Mouse (Mus musculus) lung, embryonic 14.5 days (tissue): ENCODE results near the gene Ppia. TPM values are rescaled to one million over a fixed set of nuclear protein-coding genes. Genes with fewer than 3 reads are reported as not detected.

ENCODE experiments used
- ATAC-seq: fragments of 200-750 bp; cut with Nextera tagmentation; 2 replicates; pipeline ENCODE4 v1.8.0; 2017; ENCODE audit warnings: mild to moderate bottlenecking, moderate TSS enrichment, moderate library complexity; ENCODE audit not compliant: insufficient read depth
- DNase-seq: peaks from one replicate; pipeline ENCODE4 v3.0.0-alpha.2; 2015
- H3K27ac ChIP-seq: fragments of 300-500 bp; sonication (generic); 2 replicates; pipeline ENCODE4 v1.5.1; 2014; ENCODE audit warnings: low read depth, mild to moderate bottlenecking, moderate library complexity
- H3K27me3 ChIP-seq: fragments of 300-500 bp; sonication (generic); 2 replicates; pipeline ENCODE4 v1.6.1; 2014; ENCODE audit warnings: low read length, control low read depth; ENCODE audit not compliant: insufficient read depth
- H3K36me3 ChIP-seq: fragments of 300-500 bp; sonication (generic); 2 replicates; pipeline ENCODE4 v1.6.1; 2014; ENCODE audit warnings: control low read depth; ENCODE audit not compliant: insufficient read depth
- H3K4me1 ChIP-seq: fragments of 300-500 bp; sonication (generic); 2 replicates; pipeline ENCODE4 v1.6.1; 2014; ENCODE audit warnings: antibody characterized with exemption, control low read depth; ENCODE audit not compliant: insufficient read depth
- H3K4me2 ChIP-seq: fragments of 300-500 bp; sonication (generic); 2 replicates; pipeline ENCODE4 v1.6.1; 2014; ENCODE audit warnings: mild to moderate bottlenecking
- H3K4me3 ChIP-seq: fragments of 300-500 bp; sonication (generic); 2 replicates; pipeline ENCODE4 v1.5.1; 2014; ENCODE audit warnings: low read depth, low read length
- H3K9ac ChIP-seq: fragments of 300-500 bp; sonication (generic); 2 replicates; pipeline ENCODE4 v1.6.1; 2014
- H3K9me3 ChIP-seq: fragments of 300-500 bp; sonication (generic); 2 replicates; pipeline ENCODE4 v1.6.1; 2016; ENCODE audit warnings: low read depth, low read length, control low read depth
- CTCF ChIP-seq: IDR thresholded peaks from 2 replicates; pipeline ENCODE4 v1.5.1; 2016; ENCODE audit warnings: antibody characterized with exemption, low read depth
- WGBS: fragments of 180-500 bp; shearing (Covaris S2); extraction: QIAGEN DNeasy Blood & Tissue Kit; methylation state at CpG from one replicate; pipeline ENCODE4 v1.1.7; 2014; 5-methylcytosine and 5-hydroxymethylcytosine counted together
- polyA plus RNA-seq: library from polyadenylated mRNA; unstranded; fragments of >200 nt; fragmentation: Nextera tagmentation; extraction: Ambion mirVana; gene quantifications from 2 replicates; pipeline ENCODE4 v1.2.1, GENCODE M21; 2014

Ppia gene
- polyA plus RNA-seq, 1 experiment from 2014 or later: 6,177 TPM

GRCm38 (mm10) chr11:6380916-6381315, 34.3 kb upstream of the Ppia start:
- WGBS: 75% methylated on average over 6 of the region's 6 CpGs
- DNase-seq: no peak
- TF ChIP-seq CTCF: no peak
- no peak overlapping the region for H3K9ac ChIP-seq
- H3K4me2 ChIP-seq: no peak overlapping the region
- H3K4me3 ChIP-seq: no peak overlapping the region
- H3K9me3 ChIP-seq: no peaks in the 10 kb centered on the region
- H3K4me1 ChIP-seq: no peaks in the 10 kb centered on the region
- no peak overlapping the region for H3K27ac ChIP-seq
- no peaks in the 10 kb centered on the region for H3K27me3 ChIP-seq
- ATAC-seq: no peak
- H3K36me3 ChIP-seq: no peaks in the 10 kb centered on the region

DNA sequence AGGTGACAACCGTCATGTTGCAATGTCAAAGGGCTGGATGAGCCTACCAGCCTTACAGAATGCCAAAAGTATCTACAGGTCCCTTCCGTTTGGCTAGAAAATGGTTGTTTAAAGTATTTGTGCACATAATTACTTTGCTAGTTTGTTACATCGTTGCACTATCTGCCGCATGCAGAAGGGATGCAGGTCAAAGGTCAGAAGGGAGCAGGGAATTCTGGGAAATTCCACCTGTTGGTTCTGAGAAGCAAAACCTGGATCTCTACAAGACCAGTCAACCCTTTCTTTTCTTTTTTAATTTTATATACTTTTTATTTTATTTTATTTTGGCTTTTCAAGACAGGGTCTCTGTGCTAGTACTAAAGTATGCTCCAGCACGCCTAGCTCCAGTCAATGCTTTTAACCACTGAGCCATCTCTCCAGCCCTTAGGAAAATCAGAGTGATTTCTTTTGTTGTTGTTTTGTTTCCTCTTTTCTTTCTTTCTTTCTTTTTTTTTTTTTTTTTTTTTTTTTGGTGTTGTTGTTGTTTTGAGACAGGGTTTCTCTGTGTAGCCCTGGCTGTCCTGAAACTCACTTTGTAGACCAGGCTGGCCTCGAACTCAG, 27.0 kb upstream of the Ppia start:
- H3K4me2 ChIP-seq: peak overlapping the region; percentile 86
- TF ChIP-seq CTCF: no peak
- no peaks in the 10 kb centered on the region for H3K4me1 ChIP-seq
- peak overlapping the region; percentile 85 for H3K9ac ChIP-seq
- ATAC-seq (no peak), DNase-seq (no peak)
- peaks cover 9% of the 10 kb centered on the region for H3K36me3 ChIP-seq
- H3K9me3 ChIP-seq: no peaks in the 10 kb centered on the region
- H3K27me3 ChIP-seq: no peaks in the 10 kb centered on the region
- 88% methylated on average over 6 of the region's 6 CpGs for WGBS
- H3K27ac ChIP-seq: peak overlapping the region; percentile 93
- peak overlapping the region; percentile 89 for H3K4me3 ChIP-seq

- Histone ChIP-seq H3K36me3 (peaks cover 10% of the 10 kb centered on the region), H3K4me1 (no peaks in the 10 kb centered on the region), H3K27me3 (no peaks in the 10 kb centered on the region), H3K9ac (peak within 1 kb of the TSS; percentile 85), H3K9me3 (no peaks in the 10 kb centered on the region), H3K4me2 (peak within 1 kb of the TSS; percentile 86), H3K27ac (peak within 1 kb of the TSS; percentile 93), H3K4me3 (peak within 1 kb of the TSS; percentile 89)
- no peak for TF ChIP-seq CTCF
- peak; percentile 94 for DNase-seq
- WGBS: 7% methylated on average over 59 of the region's 60 CpGs
- peak; percentile 99 for ATAC-seq
Observed at GRCm38 (mm10) chr11:6388726-6389413, 26.4 kb upstream of the Ppia start, which contains the start of gene Zmiz2. Zmiz2 (plus strand) TSS chr11:6389074.

DNA sequence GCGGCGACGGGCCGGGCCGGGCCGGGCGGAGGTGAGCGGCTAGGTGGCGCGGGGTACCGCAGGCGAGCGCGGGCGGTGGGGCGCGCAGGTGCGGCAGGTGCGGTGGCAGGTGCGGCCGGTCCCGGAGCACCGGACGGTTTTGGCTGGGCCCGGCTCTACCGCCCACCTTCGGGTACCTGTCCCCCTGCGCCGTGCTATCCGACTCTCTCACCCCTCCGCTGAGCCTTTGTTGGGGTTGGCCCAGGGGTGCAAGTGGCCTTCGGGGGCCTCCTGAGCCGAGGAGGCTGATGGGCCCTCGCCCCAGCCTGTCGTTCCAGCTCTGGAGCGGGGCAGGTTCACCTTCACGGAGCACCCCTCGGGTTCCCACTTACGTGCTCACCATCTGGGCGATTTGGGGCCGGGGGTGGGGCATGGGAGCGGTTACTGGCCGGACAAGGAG, 25.7 kb upstream of the Ppia start:
- ATAC-seq (peak; percentile 35), DNase-seq (peak; percentile 18)
- H3K27me3 ChIP-seq: no peaks in the 10 kb centered on the region
- H3K9ac ChIP-seq: peak overlapping the region; percentile 85
- H3K4me1 ChIP-seq: no peaks in the 10 kb centered on the region
- H3K4me2 ChIP-seq: peak overlapping the region; percentile 86
- peak overlapping the region; percentile 89 for H3K4me3 ChIP-seq
- H3K27ac ChIP-seq: peak overlapping the region; percentile 12; the same call in 1 of the 2 replicates
- peaks cover 11% of the 10 kb centered on the region for H3K36me3 ChIP-seq
- TF ChIP-seq CTCF: no peak
- WGBS: under 1% methylated on average over 38 of the region's 43 CpGs
- no peaks in the 10 kb centered on the region for H3K9me3 ChIP-seq

DNA sequence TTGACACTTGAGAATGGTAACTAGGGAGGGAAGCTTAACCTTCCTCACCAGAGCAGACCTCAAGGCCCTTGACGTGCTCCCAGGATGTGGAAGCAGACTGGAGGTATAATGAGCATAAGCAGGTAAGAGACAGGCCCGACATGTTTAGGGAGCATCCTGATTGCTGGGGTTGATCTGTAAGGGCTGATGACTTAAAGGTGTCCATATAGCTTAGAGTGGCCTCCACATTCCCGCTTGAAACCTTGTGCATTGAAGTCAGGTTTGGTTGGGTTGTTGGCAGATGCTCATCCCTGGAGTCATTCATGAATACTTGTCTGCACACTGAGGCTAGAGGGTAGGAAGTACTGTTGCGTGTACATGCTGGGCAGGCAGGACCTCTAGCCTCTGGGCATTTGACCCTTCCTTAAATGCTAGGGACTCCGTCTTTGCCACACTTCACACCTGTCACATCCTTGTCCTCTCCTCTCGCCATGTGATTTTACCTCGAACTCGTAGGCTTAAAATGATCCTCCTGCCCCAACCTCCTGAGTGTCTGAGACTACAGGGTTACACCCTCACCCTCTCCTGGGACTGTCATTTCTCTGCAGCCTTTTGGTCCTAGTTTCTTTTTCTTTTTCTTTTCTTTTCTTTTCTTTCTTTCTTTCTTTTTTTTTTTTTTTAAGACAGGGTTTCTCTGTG, 24.7 kb upstream of the Ppia start:
- DNase-seq (no peak), ATAC-seq (no peak)
- WGBS: 75% methylated on average over 8 of the region's 8 CpGs
- H3K36me3 ChIP-seq: peaks cover 14% of the 10 kb centered on the region
- no peaks in the 10 kb centered on the region for H3K9me3 ChIP-seq
- no peak for TF ChIP-seq CTCF
- no peaks in the 10 kb centered on the region for H3K27me3 ChIP-seq
- no peaks in the 10 kb centered on the region for H3K4me1 ChIP-seq
- peak overlapping the region; percentile 89 for H3K4me3 ChIP-seq
- peak overlapping the region; percentile 85 for H3K9ac ChIP-seq
- peak overlapping the region; percentile 86 for H3K4me2 ChIP-seq
- no peak overlapping the region for H3K27ac ChIP-seq

DNA sequence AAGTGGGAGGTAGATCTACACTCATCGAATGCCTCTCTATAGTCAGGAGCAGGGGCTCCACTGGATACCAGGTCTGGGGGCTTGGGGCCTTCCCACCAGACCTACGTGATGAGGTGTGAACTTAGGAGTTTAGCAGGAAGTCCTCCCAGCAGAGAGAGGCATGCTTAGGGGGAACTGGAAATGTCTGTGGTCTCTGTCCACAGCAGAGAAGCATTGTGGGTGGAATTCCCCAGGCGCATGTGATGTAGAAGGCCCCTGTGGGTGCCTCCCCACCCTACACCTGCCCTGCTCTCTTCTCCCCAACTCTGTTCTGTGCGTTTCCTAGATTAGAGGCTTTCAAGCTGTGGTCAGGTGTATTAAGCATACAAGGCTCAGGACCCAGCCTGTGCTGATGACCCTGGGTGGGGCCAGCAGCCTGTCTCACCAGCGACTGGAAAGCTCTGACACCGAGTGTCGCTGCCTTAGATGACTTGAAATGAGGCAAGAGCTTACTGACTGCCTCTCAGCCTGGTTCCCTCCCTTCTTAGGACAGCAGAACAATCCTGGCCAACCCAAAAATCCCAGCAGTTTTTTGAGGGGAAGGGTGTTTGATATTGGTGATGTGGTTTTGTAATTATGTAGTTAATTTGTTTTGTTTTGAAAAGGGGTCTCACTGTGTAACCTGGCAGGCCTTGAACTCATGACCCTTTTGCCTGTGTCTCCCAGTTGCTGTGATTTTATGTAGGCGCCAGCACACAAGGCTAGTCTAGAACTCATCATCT, 23.5 kb upstream of the Ppia start:
- 78% methylated on average over 8 of the region's 8 CpGs for WGBS
- Histone ChIP-seq H3K4me3 (no peak overlapping the region), H3K27me3 (no peaks in the 10 kb centered on the region), H3K9ac (no peak overlapping the region), H3K27ac (no peak overlapping the region), H3K4me2 (no peak overlapping the region), H3K4me1 (no peaks in the 10 kb centered on the region), H3K36me3 (peaks cover 26% of the 10 kb centered on the region), H3K9me3 (no peaks in the 10 kb centered on the region)
- no peak for ATAC-seq
- no peak for DNase-seq
- TF ChIP-seq CTCF: no peak

GRCm38 (mm10) chr11:6392857-6393256, 22.4 kb upstream of the Ppia start:
- H3K27ac ChIP-seq: no peak overlapping the region
- no peaks in the 10 kb centered on the region for H3K4me1 ChIP-seq
- peaks cover 37% of the 10 kb centered on the region for H3K36me3 ChIP-seq
- no peak overlapping the region for H3K9ac ChIP-seq
- no peaks in the 10 kb centered on the region for H3K27me3 ChIP-seq
- no peak overlapping the region for H3K4me2 ChIP-seq
- H3K9me3 ChIP-seq: no peaks in the 10 kb centered on the region
- ATAC-seq (no peak), DNase-seq (no peak)
- no peak for TF ChIP-seq CTCF
- no peak overlapping the region for H3K4me3 ChIP-seq
- 67% methylated on average over 6 of the region's 6 CpGs for WGBS
